Mouse (Mus musculus) liver, embryonic 14.5 days (tissue): ENCODE results near the gene Sdk1. TPM values are rescaled to one million over a fixed set of nuclear protein-coding genes. Genes with fewer than 3 reads are reported as not detected.

Source experiments
- ATAC-seq: fragments of 200-750 bp; cut with Nextera tagmentation; 2 replicates; pipeline ENCODE4 v1.8.0; 2017; ENCODE audit warnings: moderate number of reproducible peaks, mild to moderate bottlenecking, moderate library complexity; ENCODE audit not compliant: insufficient read depth
- DNase-seq, 3 experiments: peaks; one replicate each; pipeline ENCODE4 v3.0.0-alpha.2; 2012 to 2013; ENCODE audit warnings: low read depth in 3 of 3, low spot score in 3 of 3
- H3K27ac ChIP-seq: fragments of 300-500 bp; sonication (generic); 2 replicates; pipeline ENCODE4 v1.5.1; 2014; ENCODE audit warnings: moderate library complexity, mild to moderate bottlenecking, control low read depth, inconsistent platforms
- H3K27me3 ChIP-seq: fragments of 300-500 bp; sonication (generic); 2 replicates; pipeline ENCODE4 v1.6.1; 2014; ENCODE audit warnings: mild to moderate bottlenecking, low read length, moderate library complexity; ENCODE audit not compliant: control insufficient read depth, insufficient read depth
- H3K36me3 ChIP-seq: fragments of 300-500 bp; sonication (generic); replicated peaks from 2 replicates; pipeline ENCODE4 v1.6.1; 2014; ENCODE audit warnings: low read depth; ENCODE audit not compliant: control insufficient read depth, insufficient read depth
- H3K4me1 ChIP-seq, 2 experiments: fragments of 200-500 bp in 1 of 2; fragments of 300-500 bp in 1 of 2; sonication (generic) in 1 of 2; replicated peaks; 2 replicates each; pipeline ENCODE4 v1.6.1; 2012 to 2014; ENCODE audit warnings: antibody characterized with exemption in 1 of 2, inconsistent platforms in 1 of 2, low read length in 1 of 2; ENCODE audit not compliant: control insufficient read depth in 2 of 2, insufficient read depth in 2 of 2
- H3K4me2 ChIP-seq: fragments of 300-500 bp; sonication (generic); 2 replicates; pipeline ENCODE4 v1.6.1; 2014; ENCODE audit warnings: low read depth, mild to moderate bottlenecking, control low read depth, moderate library complexity
- H3K4me3 ChIP-seq, 2 experiments: fragments of 200-500 bp in 1 of 2; fragments of 300-500 bp in 1 of 2; sonication (generic) in 1 of 2; 2 replicates each; pipeline ENCODE4 v1.5.1; 2012 to 2014; ENCODE audit warnings: low read depth in 2 of 2, low read length in 2 of 2, mild to moderate bottlenecking in 2 of 2, control low read depth in 1 of 2, inconsistent platforms in 1 of 2, moderate library complexity in 1 of 2; ENCODE audit not compliant: insufficient read depth in 1 of 2
- H3K9ac ChIP-seq: fragments of 300-500 bp; sonication (generic); replicated peaks from 2 replicates; pipeline ENCODE4 v1.6.1; 2014; ENCODE audit warnings: mild to moderate bottlenecking, control low read depth, moderate library complexity
- H3K9me3 ChIP-seq: fragments of 300-500 bp; sonication (generic); 2 replicates; pipeline ENCODE4 v1.6.1; 2016; ENCODE audit warnings: low read length, mixed read lengths; ENCODE audit not compliant: control insufficient read depth
- CTCF ChIP-seq: IDR thresholded peaks from 2 replicates; pipeline ENCODE4 v1.5.1; 2016; ENCODE audit warnings: antibody characterized with exemption, low read depth, control low read depth
- EP300 ChIP-seq: IDR thresholded peaks from 2 replicates; pipeline ENCODE4 v1.6.1; 2016; ENCODE audit warnings: antibody characterized with exemption, low read depth
- WGBS: fragments of 180-500 bp; shearing (Covaris S2); extraction: QIAGEN DNeasy Blood & Tissue Kit; methylation state at CpG from one replicate; pipeline ENCODE4 v1.1.7; 2014; ENCODE audit not compliant: insufficient replicate concordance; 5-methylcytosine and 5-hydroxymethylcytosine counted together
- polyA plus RNA-seq, 2 experiments: library from polyadenylated mRNA; depleted of rRNA in 1 of 2; stranded (reverse) in 1 of 2; unstranded in 1 of 2; fragments of >200 nt; fragmentation: Nextera tagmentation in 1 of 2; extraction: Ambion mirVana in 1 of 2; gene quantifications; 2 replicates each; pipeline versions ENCODE4 v1.2.1 to v1.2.3; 2012 to 2014

The Sdk1 gene
- polyA plus RNA-seq, 2 experiments = 0.01 to 0.25 TPM

DNA sequence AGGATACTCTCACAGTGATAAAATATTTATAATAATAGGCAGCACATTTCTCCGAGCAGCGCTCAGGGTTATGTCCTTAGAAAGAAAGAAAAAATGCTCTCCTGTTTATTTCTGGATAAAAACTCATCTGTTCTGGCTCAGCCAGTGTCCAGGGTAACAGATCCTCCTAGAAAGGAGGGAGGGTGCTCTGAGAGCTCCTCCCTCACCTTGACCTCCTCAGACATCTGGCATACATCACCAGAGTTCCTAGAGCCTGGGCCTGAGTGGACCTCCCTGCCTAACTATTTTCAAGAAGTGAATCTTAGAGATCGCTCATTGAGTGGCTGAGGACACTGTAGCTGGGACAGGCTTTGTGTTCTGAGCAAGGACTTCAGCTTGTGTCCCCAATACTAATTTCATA is 760.7 kb downstream of the Sdk1 start:
- Histone ChIP-seq H3K27me3 (no peaks in the 10 kb centered on the region), H3K4me2 (no peak overlapping the region), H3K4me1 (no peaks in the 10 kb centered on the region), H3K27ac (no peak overlapping the region), H3K36me3 (no peaks in the 10 kb centered on the region), H3K9me3 (no peaks in the 10 kb centered on the region; the same call in 1 of the 2 replicates), H3K4me3 (no peak overlapping the region), H3K9ac (no peak overlapping the region)
- no peak for ATAC-seq
- TF ChIP-seq EP300 (no peak), CTCF (no peak)
- WGBS = 65% methylated on average over 3 of the region's 3 CpGs
- no peak for DNase-seq

DNA sequence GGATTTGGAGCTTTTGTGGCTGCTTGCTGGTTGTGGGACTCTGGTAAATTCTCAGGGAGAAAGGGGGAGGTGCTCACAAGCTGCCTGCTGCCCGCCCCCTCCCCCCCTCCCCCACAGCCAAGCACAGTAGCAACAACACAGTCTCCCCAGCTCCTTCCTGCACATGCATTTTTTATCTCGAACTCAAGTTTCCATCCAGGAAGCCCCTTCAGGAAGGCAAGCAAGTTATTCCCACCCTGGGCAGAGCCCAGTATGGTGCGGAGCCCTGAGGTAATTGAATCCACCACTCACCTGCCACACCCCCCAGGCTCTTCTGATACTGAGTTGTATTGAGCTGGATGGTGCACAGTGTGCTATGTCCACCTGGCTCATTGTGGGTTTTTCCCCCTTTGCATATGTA is 768.9 kb downstream of the Sdk1 start:
- no peak overlapping the region for H3K27ac ChIP-seq
- H3K4me3 ChIP-seq = no peak overlapping the region
- no peaks in the 10 kb centered on the region for H3K9me3 ChIP-seq
- no peak for DNase-seq
- no peak overlapping the region for H3K9ac ChIP-seq
- TF ChIP-seq EP300 (no peak), CTCF (no peak)
- H3K4me2 ChIP-seq = no peak overlapping the region
- H3K4me1 ChIP-seq = no peaks in the 10 kb centered on the region
- 42% methylated on average over 3 of the region's 3 CpGs for WGBS
- no peaks in the 10 kb centered on the region for H3K27me3 ChIP-seq
- no peak for ATAC-seq
- no peaks in the 10 kb centered on the region for H3K36me3 ChIP-seq

DNA sequence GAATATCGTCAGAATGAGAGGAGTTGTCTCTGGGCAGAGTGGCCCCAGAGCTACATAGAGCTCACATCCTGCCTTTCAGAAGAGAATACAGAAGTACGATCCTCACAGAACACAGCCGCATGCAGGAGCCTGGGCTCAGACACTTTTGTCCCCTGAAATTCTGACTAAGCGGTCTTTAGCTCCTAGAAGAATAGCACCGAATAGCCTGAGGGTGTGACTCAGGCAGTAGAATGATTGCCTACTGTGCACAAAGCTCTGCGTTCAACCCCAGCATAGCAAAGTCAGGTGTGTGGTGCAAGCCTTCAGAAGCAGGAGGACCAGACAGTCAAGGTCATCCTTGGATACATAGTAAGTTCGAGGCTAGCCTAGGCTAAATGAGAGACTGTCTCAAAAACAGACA is 775.7 kb downstream of the Sdk1 start:
- no peak for DNase-seq
- TF ChIP-seq EP300 (no peak), CTCF (no peak)
- Histone ChIP-seq H3K27me3 (no peaks in the 10 kb centered on the region), H3K36me3 (no peaks in the 10 kb centered on the region), H3K27ac (no peak overlapping the region), H3K4me1 (no peaks in the 10 kb centered on the region), H3K9ac (no peak overlapping the region), H3K4me2 (no peak overlapping the region), H3K4me3 (no peak overlapping the region), H3K9me3 (no peaks in the 10 kb centered on the region)
- 68% methylated on average over 7 of the region's 7 CpGs for WGBS
- ATAC-seq = no peak

GRCm38 (mm10) chr5:142022877-142023580 is 781.7 kb downstream of the Sdk1 start:
- no peak overlapping the region for H3K27ac ChIP-seq

DNA sequence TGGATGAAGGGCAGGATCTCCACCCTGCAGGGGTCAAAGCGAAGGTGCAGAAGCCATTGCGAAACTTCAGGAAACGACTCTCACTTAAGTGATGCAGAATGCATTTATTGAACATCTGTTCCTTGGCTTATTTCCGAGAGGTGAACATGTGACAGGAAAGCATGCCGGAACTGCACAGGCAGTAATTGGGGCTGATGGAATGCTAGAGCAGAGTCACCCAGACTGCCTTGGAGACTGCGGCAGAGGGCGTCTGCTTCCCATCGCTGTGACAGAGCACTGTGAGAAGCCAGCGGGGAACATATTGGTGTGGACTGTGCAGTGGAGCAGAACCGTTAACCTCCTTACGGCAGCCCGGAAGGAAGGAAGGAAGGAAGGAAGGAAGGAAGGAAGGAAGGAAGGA is 783.2 kb downstream of the Sdk1 start:
- TF ChIP-seq EP300 (no peak), CTCF (no peak)
- WGBS = 54% methylated on average over 12 of the region's 12 CpGs
- no peak overlapping the region for H3K27ac ChIP-seq
- H3K9me3 ChIP-seq = no peaks in the 10 kb centered on the region
- ATAC-seq (no peak), DNase-seq (no peak)
- no peak overlapping the region for H3K4me2 ChIP-seq
- no peaks in the 10 kb centered on the region for H3K27me3 ChIP-seq
- no peak overlapping the region for H3K9ac ChIP-seq
- no peak overlapping the region for H3K4me3 ChIP-seq
- no peaks in the 10 kb centered on the region for H3K36me3 ChIP-seq
- H3K4me1 ChIP-seq = no peaks in the 10 kb centered on the region

More at GRCm38 (mm10) chr5:142022877-142023580, 781.7 kb downstream of the Sdk1 start:
- no peak overlapping the region for H3K4me2 ChIP-seq
- DNase-seq (no peak), ATAC-seq (no peak)
- no peaks in the 10 kb centered on the region for H3K4me1 ChIP-seq
- 44% methylated on average over 4 of the region's 4 CpGs for WGBS
- no peak overlapping the region for H3K4me3 ChIP-seq
- no peaks in the 10 kb centered on the region for H3K27me3 ChIP-seq
- H3K9me3 ChIP-seq = no peaks in the 10 kb centered on the region
- no peaks in the 10 kb centered on the region for H3K36me3 ChIP-seq
- TF ChIP-seq CTCF (no peak), EP300 (no peak)
- H3K9ac ChIP-seq = no peak overlapping the region
